Mouse (Mus musculus): ENCODE results near the gene Hist1h3g. TPM values are rescaled to one million over a fixed set of nuclear protein-coding genes. Genes with fewer than 3 reads are reported as not detected.

Hist1h3g gene
- not detected for polyA plus RNA-seq (2014; fragmentation: Illumina TruSeq; extraction: RNeasy Lipid Tissue Mini Kit (QIAGEN cat#74804))

DNA sequence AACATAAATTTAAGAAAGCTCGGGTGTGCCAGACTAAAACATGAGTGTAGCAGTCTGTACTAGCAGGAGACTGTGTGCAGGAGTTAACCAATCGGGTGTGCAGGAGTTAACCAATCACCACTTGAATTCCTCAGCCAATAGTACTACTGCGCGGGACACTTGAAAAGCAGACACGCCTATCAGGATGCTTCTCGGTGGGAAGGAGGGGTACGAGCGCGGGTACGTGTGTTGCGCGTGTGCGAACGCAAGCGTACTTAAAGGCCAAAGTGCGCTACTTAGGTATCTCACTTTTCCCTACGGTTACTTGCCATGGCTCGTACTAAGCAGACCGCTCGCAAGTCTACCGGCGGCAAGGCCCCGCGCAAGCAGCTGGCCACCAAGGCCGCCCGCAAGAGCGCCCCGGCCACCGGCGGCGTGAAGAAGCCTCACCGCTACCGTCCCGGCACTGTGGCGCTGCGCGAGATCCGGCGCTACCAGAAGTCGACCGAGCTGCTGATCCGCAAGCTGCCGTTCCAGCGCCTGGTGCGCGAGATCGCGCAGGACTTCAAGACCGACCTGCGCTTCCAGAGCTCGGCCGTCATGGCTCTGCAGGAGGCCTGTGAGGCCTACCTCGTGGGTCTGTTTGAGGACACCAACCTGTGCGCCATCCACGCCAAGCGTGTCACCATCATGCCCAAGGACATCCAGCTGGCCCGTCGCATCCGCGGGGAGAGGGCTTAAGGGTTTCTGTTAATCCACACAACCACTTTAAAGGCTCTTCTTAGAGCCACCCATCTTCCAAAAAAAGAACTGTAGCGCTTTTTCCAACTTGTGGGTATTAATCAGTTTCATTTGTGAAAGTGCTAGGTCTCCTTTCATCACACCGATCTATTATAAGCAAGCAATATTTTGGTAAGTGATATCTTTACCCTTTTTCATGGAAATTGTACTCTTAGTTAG lies at the start of gene Hist1h3g:
Hist1h3g (plus strand) TSS at position 286 of the 939 bp plus-strand sequence.

DNA sequence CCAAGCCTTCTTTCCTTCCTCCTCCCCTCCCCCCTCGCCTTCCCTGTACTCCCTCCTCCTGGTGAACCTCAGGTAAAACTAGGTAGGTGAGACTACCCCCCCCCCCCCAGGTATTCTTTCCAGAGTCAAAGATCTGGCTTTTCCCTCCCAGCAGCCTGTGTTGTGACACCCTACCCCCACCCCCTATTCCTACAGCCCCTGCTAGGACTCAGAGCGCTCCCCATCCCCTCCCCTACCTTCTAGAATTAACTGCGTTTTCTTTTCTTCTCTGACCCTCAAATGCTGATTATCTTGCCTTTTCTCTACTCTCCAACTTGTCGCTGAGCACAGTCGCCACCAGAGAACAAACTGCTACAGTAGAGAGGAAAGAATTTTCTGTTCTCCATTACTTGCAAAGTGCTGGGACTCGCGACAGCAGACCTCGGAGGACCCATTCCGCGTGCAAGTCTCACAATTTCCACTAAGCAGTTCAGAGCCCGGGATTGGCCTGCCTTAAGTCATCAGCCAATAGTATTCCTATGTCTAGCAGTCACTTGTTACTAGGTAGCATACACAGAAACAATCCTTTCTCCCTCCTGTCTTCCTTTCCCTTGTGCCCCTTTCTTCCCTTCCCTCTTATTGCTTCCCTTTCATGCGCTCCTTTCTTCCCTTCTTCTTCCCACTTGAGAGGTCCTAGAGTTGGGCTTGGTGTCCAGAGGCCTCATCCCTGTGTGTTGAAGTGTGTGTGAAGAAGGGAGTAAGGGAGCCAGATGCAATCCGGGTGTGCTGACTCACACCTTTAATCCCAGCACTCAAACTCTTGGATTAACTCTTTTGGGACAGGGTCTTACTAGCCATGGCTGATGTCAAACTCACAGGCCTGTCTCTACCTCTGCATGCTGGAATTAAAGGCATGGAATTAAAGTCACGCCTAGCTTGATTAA lies 46.6 kb upstream of the Hist1h3g start, which contains the start of gene Btn2a2:
Btn2a2 (minus strand) TSS at position 458 of the 923 bp plus-strand sequence.

DNA sequence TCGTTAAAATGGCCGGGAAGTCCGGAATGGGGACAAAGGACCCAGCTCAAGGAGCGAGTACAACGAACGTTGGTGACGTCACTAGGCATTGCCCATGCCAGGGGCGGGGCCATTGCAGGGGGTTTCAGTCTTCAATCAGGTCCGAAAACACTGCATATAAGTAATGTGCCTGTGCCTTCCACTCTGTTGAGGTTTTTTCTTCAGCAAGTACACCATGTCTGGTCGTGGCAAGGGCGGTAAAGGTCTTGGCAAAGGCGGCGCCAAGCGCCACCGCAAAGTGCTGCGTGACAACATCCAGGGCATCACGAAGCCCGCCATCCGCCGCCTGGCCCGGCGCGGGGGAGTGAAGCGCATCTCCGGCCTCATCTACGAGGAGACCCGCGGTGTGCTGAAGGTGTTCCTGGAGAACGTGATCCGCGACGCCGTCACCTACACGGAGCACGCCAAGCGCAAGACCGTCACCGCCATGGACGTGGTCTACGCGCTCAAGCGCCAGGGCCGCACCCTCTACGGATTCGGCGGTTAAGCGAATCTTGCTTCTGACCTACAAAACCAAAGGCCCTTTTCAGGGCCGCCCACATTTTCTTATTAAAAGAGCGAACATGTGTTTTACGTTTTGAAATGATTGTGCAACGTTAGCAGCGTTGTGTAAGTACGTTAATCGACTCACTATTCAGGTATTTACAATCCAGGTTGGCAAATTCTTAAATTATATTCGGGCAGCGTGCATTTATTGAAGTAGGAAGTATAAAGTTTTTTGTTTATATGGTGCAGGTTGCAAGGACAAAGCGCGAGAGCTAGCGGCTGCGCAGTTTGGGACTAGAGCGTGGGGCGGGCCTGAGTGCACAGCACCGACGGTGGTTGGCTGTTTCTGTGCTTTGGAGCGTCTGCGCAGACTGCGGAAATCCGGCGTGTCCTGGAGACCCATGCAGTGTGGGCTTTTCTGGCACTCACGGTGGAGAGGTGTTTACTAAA lies 4.0 kb upstream of the Hist1h3g start, which contains the start of gene Hist1h4h:
Hist1h4h (plus strand) TSS at position 150 of the 975 bp plus-strand sequence.

DNA sequence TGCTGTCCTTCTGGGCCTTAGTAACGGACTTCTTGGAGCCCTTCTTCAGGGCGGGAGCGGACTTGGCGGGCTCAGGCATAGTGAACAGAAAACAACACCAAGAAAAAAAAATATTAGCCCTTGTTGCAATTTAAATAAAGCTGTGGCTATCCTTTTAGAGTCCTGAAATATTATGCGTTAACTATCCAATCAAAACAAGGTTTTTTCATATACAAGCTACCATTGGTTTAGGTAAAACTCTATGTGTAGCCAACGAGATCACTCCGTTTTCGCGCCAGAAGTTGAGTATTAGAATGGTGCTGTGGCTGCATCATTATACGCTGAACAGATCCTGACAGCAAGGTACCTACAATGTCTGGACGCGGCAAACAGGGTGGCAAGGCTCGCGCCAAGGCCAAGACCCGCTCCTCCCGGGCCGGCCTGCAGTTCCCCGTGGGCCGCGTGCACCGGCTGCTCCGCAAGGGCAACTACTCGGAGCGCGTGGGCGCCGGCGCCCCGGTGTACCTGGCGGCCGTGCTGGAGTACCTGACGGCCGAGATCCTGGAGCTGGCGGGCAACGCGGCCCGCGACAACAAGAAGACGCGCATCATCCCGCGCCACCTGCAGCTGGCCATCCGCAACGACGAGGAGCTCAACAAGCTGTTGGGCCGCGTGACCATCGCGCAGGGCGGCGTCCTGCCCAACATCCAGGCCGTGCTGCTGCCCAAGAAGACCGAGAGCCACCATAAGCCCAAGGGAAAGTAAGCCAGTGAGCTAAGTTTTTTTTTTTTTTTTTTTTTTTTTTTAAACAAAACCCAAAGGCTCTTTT lies 1.5 kb upstream of the Hist1h3g start, which contains the start of gene Hist1h2af:
Hist1h2af (plus strand) TSS at position 347 of the 808 bp plus-strand sequence.

DNA sequence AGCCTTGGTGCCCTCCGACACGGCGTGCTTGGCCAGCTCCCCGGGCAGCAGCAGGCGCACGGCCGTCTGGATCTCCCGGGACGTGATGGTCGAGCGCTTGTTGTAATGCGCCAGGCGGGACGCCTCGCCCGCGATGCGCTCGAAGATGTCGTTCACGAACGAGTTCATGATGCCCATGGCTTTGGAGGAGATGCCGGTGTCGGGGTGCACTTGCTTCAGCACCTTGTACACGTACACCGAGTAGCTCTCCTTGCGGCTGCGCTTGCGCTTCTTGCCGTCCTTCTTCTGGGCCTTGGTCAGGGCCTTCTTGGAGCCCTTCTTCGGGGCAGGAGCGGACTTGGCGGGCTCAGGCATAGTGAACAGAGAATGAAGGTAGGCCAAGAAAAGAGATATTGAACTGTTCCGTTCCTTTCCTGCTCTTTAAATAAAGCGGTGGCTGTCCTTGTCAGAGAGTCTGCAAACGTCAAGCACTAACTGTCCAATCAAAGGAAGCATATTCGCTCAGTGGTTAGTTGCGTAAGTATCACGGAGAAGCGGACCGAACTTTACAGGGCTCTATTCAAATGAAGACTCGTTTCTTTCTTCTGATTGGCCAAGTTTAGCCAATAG lies 7.9 kb downstream of the Hist1h3g start, which contains the start of gene Hist1h2bh:
Hist1h2bh (minus strand) TSS at position 394 of the 609 bp plus-strand sequence.

DNA sequence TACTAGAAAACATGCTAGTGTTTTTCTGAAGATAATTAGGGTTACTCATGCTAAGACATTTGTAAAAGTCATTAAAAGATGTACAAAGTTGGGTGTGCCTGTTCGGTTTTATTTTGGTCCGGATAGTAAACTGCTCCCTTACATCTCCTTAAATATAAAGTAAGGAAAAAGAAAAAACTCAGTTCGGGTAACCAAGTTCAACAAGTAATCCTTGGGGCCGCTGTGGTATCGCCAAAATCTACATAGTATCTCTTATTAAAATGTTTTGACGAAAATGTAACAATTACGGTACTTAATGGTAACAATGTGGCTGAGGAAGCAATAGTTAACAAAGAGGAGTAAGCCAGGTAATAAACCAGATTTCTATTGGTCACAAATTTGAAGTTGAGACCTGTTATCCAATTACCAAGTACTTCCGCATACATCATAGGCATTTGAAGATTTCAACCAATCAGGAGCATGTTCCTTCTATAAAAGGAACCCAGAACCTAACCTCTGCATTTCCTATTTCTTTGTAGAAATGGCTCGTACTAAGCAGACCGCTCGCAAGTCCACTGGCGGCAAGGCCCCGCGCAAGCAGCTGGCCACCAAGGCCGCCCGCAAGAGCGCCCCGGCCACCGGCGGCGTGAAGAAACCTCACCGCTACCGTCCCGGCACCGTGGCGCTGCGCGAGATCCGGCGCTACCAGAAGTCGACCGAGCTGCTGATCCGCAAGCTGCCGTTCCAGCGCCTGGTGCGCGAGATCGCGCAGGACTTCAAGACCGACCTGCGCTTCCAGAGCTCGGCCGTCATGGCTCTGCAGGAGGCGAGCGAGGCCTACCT lies 9.0 kb downstream of the Hist1h3g start, which contains the start of gene Hist1h3f:
Hist1h3f (plus strand) TSS at position 88 of the 822 bp plus-strand sequence.

DNA sequence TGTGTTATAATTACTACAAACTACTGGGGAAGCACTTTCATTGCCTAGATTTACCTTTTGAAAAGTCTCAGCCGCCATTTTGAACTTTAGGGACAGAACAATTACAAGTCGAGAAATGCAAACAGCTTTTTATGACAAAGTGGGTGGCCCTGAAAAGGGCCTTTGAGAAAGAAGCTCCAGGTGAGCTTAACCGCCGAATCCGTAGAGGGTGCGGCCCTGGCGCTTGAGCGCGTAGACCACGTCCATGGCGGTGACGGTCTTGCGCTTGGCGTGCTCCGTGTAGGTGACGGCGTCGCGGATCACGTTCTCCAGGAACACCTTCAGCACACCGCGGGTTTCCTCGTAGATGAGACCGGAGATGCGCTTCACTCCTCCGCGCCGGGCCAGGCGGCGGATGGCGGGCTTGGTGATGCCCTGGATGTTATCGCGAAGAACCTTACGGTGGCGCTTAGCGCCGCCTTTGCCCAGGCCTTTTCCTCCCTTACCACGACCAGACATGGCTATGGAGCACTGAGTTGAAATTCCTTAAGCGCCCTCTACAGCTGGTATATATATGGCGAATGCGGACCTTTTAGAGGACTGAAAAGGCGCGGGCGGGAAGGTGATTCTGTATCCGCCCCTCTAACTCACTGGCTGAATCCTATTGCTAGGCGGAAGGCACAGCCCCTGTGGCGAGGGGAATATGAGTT lies 16.1 kb downstream of the Hist1h3g start, which contains the start of gene Hist1h4f:
Hist1h4f (minus strand) TSS at position 503 of the 689 bp plus-strand sequence.

DNA sequence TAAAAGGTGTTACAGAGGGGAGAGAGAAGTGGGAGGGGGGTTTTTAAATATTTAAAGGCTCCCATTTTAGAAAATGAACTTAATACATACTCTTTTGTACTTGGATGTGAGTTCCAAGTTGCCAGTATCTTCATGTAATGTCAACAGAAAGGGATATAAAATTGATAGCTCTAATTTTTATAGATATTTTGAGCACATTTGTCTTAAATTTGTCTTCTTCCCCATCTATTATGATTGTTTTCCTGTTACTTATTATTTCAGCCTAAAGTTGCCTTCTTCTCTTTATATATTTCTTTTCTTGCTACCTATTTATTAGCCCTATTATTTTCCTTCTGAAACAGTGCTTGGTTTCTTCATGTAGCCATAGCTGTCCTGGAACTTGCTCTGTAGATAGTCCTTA lies 17.7 kb downstream of the Hist1h3g start, which contains the start of gene Hist1h1d:
Hist1h1d (plus strand) TSS at position 301 of the 400 bp plus-strand sequence.

DNA sequence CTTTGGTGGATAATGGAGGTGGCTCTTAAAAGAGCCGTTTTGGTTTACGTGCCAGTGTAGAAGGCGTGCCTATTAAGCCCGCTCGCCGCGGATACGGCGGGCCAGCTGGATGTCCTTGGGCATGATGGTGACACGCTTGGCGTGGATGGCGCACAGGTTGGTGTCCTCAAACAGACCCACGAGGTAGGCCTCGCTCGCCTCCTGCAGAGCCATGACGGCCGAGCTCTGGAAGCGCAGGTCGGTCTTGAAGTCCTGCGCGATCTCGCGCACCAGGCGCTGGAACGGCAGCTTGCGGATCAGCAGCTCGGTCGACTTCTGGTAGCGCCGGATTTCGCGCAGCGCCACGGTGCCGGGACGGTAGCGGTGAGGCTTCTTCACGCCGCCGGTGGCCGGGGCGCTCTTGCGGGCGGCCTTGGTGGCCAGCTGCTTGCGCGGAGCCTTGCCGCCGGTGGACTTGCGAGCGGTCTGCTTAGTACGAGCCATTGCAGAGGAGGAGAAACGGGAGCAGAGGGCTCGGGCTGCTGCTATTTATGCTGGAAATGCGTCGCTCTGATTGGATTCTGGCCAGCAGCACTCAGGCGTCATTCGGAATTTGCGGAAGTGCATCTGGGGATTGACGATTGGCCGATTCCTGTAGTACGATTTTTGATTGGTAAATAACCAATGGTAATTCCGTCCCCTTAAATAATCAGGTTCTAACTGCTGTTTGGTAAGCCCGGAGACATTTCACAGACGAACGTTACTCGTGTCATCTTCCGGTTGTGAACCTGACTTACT lies 26.8 kb downstream of the Hist1h3g start, which contains the start of gene Hist1h3e:
Hist1h3e (minus strand) TSS at position 487 of the 777 bp plus-strand sequence.

DNA sequence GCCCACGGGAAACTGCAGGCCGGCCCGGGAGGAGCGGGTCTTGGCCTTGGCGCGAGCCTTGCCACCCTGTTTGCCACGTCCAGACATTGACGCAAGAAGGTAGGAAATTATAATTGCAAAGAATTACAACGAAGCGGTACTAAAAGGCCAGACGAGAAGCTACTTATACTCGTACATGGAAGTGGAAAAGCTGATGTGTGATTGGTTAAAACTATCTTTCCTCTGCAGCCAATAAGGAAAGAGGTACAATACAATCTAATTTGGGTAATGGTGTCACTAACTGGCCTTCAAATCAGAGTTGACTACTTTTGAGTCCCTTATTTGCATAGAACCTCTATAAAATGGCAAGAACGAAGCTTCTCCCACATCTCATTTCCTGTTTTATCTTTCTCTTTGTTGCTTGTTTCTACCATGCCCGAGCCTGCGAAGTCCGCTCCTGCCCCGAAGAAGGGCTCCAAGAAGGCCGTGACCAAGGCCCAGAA lies 35.8 kb downstream of the Hist1h3g start, which contains the start of the genes Hist1h2ae and Hist1h2bg:
Hist1h2ae (minus strand) TSS at position 199 of the 482 bp plus-strand sequence.
Hist1h2bg (plus strand) TSS at position 375 of the 482 bp plus-strand sequence.

DNA sequence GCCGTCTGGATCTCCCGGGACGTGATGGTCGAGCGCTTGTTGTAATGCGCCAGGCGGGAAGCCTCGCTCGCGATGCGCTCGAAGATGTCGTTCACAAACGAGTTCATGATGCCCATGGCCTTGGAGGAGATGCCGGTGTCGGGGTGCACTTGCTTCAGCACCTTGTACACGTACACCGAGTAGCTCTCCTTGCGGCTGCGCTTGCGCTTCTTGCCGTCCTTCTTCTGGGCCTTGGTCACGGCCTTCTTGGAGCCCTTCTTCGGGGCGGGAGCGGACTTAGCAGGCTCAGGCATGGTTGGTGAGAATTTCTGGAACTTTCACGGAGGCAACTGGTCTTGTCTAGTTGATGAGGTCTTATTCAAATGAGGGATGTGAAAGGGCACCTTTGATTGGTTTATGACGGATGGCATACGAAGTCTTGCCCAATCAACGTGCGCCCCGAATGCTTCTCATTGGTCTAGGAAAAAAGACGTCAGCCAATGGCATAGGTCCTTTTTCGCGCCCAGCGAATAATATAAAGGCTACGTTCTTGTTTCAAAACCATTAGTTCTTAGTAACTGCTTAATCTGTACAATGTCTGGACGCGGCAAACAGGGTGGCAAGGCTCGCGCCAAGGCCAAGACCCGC lies 38.8 kb downstream of the Hist1h3g start, which contains the start of the genes Hist1h2bf and Hist1h2ad:
Hist1h2bf (minus strand) TSS at position 299 of the 627 bp plus-strand sequence.
Hist1h2ad (plus strand) TSS at position 484 of the 627 bp plus-strand sequence.

DNA sequence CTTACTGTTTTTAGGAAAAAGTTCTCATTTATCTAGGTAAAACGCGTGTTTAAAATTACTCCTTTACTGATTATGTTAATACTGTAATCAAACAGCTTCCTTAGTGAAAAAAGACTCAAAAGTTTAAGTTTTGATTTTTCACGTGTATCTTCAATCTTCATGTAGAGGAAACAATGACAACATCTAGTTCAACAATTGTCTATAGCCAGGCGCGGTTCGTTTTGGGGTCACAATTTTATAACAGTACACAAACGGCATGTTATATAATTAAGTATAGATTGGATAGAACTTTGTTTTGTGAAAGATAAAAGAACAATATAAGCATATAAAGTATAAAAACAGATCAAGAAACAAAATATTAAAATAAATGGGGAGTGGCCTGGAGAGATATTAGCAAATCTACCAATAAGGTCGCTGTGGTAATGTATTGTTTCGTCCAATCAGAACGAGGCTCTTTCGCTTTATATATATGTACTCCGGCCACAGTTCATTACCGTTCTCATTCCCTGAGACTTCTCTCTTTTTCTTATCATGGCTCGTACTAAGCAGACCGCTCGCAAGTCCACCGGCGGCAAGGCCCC lies 40.1 kb downstream of the Hist1h3g start, which contains the start of gene Hist1h3d:
Hist1h3d (plus strand) TSS at position 493 of the 581 bp plus-strand sequence.

DNA sequence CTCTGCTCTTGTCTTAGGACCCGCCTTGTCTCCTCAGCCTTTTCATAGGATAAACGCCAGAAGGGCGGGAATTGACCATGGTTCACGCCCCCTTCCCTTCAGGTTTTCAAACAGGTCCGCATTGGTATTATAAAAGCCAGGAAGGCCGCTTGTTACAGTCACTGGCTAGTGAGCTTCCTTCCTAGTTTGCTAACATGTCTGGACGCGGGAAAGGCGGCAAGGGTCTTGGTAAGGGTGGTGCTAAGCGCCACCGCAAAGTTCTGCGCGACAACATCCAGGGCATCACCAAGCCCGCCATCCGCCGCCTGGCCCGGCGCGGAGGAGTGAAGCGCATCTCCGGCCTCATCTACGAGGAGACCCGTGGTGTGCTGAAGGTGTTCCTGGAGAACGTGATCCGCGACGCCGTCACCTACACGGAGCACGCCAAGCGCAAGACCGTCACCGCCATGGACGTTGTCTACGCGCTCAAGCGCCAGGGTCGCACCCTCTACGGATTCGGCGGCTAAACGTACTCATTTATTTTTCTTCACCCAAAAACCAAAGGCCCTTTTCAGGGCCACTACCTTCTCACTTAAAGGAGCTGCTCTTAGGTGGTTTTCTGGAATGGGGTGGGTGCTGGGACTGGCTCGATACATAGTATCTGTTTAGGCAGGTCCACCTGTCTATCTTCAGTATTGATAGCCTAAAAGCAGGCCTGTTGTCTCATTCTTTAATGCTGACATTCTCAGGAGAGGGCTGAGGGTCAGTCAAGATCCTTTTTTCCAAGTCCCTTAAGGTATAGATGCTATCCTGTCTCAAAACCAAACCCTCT lies 46.4 kb downstream of the Hist1h3g start, which contains the start of gene Hist1h4d:
Hist1h4d (plus strand) TSS at position 191 of the 811 bp plus-strand sequence.

